Mouse (Mus musculus) lung, adult 18-20 months (tissue): ENCODE measurements around the gene Cep250.
"Not testable (repeated sequence)": the region's sequence is repeated elsewhere in the genome, so short reads cannot be mapped to it uniquely, and the experiment has no call there.

Experiments
- DNase-seq, 2 experiments: peaks; one replicate each; pipeline ENCODE4 v3.0.0; 2022; ENCODE audit warnings: mixed read lengths in 2 of 2

The Cep250 gene

GRCm38 (mm10) chr2:155956134-155957059 is at the start of gene Cep250:
Cep250 (plus strand) TSS chr2:155956458.
- DNase-seq = peak; percentile 92 to 94

DNA sequence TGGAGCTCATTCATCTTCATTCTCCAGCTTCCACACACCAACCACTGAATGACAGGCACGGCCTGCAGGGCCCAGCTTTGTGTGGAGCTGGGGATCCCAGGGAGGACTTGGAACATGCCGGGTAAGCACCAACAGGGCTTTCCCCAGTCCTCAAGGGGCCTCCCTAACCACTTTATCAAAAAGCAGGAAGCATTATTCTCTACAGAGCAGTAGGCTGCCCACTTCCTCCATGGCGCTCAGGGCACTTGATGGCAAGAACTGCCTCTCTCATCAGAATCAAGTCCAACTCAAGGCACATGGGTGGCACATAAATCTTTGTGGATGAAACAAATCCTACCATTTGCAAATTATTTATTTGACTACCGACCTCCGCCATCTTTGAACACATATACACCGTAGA is 41.6 kb upstream of the Cep250 start:
- DNase-seq = no peak

DNA sequence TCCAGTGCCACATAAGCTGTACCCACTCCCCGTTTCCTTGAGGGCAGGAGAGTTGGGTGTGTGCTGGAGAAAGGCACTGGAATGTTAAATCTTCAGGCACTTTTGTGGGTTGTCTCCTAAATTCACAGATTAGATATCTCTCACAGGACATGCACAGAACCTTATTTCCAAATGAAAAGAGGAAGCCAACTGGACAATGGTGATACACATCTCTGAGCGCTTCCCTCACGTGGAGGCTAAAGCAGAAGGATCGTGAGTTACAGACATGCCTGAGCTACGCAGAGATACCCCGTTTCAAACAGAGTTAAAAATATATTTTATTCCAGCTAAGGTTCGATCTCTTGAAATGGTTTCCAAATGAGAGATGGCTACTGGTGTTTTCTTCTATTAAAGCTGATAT is 33.1 kb upstream of the Cep250 start:
- DNase-seq = no peak

GRCm38 (mm10) chr2:155925213-155925612 is 31.0 kb upstream of the Cep250 start:
- not testable (repeated sequence) for DNase-seq

DNA sequence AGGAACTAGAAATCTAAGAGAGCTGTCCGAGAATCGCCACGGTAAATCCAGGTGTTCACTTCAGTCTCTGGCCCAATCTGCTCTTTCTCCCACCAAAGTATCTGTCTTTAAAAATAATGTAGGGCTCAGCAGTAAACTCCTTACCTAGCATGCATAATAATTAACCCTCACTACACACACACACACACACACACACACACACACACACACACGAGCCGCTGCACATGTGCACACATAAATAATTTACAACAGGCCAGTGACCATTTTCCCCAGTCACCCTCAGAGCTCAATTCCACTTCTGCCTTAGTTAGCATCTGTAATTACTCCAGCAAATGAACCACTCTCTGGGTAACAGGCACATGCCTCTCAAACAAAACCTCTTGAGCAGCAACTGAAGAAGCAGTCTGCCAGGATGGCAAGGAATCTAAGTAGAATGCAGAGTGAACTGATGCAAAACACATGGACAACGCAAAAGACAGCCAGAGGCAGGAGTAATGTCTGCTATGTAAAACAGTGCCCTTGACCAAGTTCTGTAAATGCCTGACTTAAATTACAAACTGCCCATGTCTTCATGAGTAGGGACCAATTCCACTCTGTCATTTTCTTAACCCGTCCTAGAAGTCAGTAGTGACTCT is 27.4 kb upstream of the Cep250 start:
- DNase-seq = no peak

- DNase-seq = peak; percentile 94 to 96
These were observed 26.5 kb upstream of the Cep250 start, which contains the start of gene Uqcc1 for GRCm38 (mm10) chr2:155929531-155930442. Uqcc1 (minus strand) TSS chr2:155930310.

DNA sequence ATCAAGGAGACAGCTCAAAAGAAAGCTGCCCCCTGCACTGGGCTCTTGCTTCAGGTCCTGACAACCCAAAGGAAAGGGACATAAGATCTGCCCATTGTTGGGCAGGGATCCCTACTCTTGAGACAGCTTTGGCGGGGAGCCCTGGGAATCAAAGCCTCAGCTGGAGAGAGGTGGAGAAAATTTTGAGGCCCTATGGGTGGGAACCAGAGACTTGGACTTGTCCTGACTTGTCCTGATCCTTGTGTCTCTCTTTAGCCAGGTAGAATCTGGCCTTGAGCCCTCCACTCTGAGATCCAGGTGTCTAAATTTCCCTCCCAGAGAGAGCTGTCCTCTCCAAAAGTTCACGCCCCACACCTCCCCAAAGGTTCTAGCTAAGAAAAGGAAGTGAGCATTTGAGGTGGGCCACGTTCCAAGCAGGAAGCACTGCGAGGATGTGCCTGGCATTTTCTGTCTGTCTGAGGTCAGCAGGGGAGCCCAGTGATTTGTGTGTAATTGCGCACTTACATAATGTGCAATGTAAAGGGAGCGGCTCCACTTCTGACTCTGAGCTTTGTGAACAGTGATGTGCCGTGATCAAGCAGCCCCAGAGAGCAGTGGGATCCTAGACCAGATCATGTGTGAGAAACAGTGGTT is 16.2 kb upstream of the Cep250 start:
- DNase-seq = peak in 1 of 2 experiments; percentile 18

GRCm38 (mm10) chr2:155940681-155941080 is 15.6 kb upstream of the Cep250 start, which contains the start of gene Gm15557:
Gm15557 (plus strand) TSS chr2:155940728.
- no peak for DNase-seq

- DNase-seq = peak; percentile 19 to 41
These were observed 14.4 kb upstream of the Cep250 start for GRCm38 (mm10) chr2:155941697-155942442.

DNA sequence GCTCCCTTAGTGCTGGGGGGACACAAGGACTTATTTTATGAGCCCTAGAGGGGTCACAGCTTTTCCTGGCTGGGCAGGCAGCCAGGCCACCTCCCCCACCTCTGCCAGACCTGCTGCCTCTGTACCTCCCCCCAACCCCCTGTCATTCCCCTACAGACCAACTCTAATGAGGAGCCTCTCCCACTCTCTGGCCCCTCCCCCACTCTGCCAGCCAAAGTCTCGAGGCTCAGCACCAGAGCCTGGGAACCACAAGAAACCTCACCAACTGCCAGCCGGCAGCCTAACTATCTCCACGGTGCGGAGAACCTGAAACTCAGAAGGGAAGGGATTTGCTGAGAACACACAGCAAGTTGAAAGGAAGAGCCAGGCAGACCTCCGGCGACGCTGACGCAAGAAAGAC is 12.8 kb upstream of the Cep250 start:
- DNase-seq = no peak

GRCm38 (mm10) chr2:155944685-155945084 is 11.6 kb upstream of the Cep250 start:
- DNase-seq = no peak

GRCm38 (mm10) chr2:155945124-155945523 is 11.1 kb upstream of the Cep250 start, which contains the start of gene Gdf5:
Gdf5 (minus strand) TSS chr2:155945367.
- peak in 1 of 2 experiments; percentile 31 for DNase-seq

- no peak for DNase-seq
These were observed 10.7 kb upstream of the Cep250 start for GRCm38 (mm10) chr2:155945580-155945979.

DNA sequence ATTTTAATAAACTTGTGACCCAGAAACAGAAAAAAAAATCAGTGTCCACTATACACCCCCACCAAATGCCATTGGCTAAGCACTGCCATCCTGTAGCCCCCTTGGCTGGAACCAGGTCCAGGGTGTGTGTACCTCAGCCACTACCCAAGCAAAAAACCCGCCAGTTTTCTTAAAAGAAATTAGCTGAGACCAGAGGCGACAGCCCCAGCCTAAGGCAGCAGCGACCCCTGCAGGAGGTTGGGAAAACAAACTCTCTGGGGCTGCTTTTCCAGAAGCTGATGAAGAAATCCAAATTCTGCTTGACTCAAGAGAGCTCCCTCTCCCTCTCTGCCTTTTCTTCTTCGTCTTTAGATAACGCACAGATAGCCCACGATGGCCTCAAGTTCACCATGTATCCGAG is 10.2 kb upstream of the Cep250 start:
- DNase-seq = peak; percentile 58 to 67

- DNase-seq = no peak
These were observed 9.8 kb upstream of the Cep250 start for GRCm38 (mm10) chr2:155946499-155946898.

DNA sequence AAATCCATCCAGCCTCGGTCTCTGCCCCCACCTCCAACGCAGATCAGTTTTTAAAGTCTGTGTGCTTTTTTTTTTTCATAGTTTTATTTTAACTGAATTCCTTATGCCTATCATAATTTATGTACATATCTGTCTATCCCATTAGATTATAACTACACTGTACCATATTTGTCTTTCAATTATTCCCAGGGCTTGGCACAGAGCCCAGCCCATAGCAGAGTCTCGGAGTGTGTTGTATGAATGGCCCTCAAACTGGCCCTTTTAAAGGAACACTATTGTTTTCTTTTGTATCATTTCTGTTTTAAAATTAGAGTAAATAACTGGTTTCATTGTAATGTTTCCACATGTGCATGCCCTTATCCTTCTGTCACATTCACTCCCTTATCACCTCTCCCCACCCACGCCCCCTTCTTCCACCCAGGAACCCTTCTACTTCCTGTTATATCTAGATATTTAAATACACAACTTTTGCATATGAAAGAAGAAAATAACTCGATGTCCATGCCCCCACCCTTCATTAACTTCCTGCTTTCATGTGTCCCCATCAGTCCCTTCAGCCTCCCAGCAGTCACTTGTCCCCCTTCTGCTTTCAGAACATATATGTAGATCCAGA is 8.8 kb upstream of the Cep250 start:
- no peak for DNase-seq

DNA sequence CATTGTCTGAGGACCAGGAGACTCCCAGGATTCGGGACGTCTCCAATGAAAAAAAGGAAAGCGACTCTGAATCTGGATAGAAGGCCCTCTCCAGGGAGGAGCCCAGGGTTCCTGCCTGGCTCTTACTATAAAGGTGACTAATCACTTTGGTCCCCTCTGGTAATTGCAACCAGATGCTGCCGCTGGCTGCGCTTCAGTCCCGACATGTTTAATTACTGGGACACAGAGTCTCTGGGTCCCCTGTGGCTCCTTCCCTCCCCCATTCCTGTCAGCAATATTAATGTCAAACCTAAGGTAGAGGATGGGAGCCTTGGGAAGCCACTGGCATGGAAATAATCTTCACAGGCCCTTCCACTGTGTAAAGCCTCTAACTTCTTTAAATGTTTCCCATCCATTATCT is 6.9 kb upstream of the Cep250 start:
- DNase-seq = no peak

DNA sequence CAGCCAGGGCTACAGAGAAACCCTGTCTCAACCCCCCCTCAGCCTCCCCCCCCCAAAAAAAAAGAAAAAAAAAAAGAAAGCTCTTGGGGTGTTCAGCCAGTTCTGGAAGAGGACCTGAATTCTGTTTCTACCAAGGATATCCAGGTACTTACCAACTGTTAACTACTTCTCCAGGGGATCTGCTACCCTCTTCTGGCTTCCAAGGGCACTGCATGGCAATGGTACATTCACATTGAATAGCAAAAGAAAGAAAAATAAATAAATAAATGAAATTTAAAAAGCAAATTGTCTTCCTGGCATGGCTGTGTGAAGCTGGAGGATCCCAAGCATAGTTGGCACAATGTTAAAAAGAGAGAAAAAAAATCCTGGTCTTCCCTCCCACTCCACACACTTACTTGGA is 4.3 kb upstream of the Cep250 start:
- DNase-seq = peak; percentile 67 to 71

- no peak for DNase-seq
These were observed 3.7 kb downstream of the Cep250 start for GRCm38 (mm10) chr2:155959981-155960380.

GRCm38 (mm10) chr2:155961862-155962261 is 5.6 kb downstream of the Cep250 start:
- DNase-seq = no peak

- no peak for DNase-seq
These were observed 6.7 kb downstream of the Cep250 start for GRCm38 (mm10) chr2:155962991-155963390.
